Mouse (Mus musculus): Measurements from ENCODE around the gene Tctex1d2. TPM values are rescaled to one million over a fixed set of nuclear protein-coding genes. Genes with fewer than 3 reads are reported as not detected.

Gene Tctex1d2
- total RNA-seq, 4 experiments from 2014 or later: 7.2 to 13.8 (median 9.2) TPM

GRCm38 (mm10) chr16:32469404-32470105 lies 50.1 kb downstream of the Tctex1d2 start:
- no peak for DNase-seq

DNA sequence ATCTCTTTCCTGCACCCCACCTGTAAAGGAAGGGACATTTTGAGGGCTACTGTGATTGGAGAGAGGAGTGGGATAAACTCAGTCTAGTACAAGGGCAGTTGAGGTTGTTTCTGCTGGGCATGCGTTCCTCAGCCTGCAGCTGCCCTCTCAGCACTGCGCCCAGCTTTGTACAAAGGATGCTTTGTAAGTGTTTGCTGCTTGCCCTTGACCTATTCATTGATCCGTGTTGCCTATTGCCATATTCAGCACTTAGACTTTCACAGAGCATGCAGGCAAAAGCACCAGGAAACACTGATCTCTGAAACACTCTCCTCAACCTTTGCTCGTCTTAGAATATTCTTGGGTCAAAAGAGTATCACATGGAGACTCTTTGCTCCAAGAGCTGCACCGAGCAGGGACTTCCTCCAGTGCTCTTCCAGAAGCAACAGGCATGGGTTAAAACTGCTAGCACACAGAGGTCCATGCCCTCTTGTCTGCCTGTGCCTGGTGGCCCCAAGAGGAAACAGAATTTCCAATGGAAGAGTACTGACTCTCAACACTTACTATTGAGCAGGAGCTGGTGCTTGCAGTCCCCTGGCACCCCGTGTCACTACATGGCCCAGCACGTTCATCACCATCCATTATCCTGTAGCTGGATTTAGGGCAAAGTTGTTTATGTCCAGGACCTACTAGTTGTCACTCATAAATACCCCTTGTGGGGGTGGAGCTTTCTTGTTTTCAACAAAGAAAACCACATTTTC lies 52.9 kb downstream of the Tctex1d2 start:
- DNase-seq: no peak

GRCm38 (mm10) chr16:32477315-32477714 lies 57.8 kb downstream of the Tctex1d2 start:
- no peak for DNase-seq

Other genes with a start within 250 kb of the Tctex1d2 start
- gene Bex6, start 239.9 kb upstream of the Tctex1d2 start, total RNA-seq (2022): not detected
- gene Fbxo45, start 172.5 kb upstream of the Tctex1d2 start, total RNA-seq (2022): 10 to 100 TPM; 16.8 to 20.1 (median 19.2) TPM
- gene Wdr53, start 172.5 kb upstream of the Tctex1d2 start, total RNA-seq (2022): 10 to 100 TPM; 13.0 to 17.8 (median 14.9) TPM
- not detected for gene Smco1, start 148.2 kb upstream of the Tctex1d2 start, total RNA-seq (2022)
- gene Rnf168, start 142.2 kb upstream of the Tctex1d2 start, total RNA-seq (2022): 10 to 100 TPM; 24.5 to 30.2 (median 26.0) TPM
- gene Ubxn7, start 87.4 kb upstream of the Tctex1d2 start, total RNA-seq (2022): 10 to 100 TPM; 58.8 to 79.6 (median 69.9) TPM
- gene Tm4sf19, start 19.2 kb upstream of the Tctex1d2 start, total RNA-seq (2022): under 1 TPM; 0.37 to 0.91 (median 0.45) TPM
- gene Pcyt1a, start 11.2 kb downstream of the Tctex1d2 start, total RNA-seq (2022): 100 to 1,000 TPM in 1 of 4 experiments, 10 to 100 TPM in 3; 78.1 to 103 (median 87.3) TPM
- under 1 TPM; 0.22 to 0.34 (median 0.27) TPM for gene Slc51a, start 68.2 kb downstream of the Tctex1d2 start, total RNA-seq (2022)
- gene Zdhhc19, start 76.6 kb downstream of the Tctex1d2 start, total RNA-seq (2022): not detected
- gene Tfrc, start 189.2 kb downstream of the Tctex1d2 start, total RNA-seq (2022): 10 to 100 TPM; 17.5 to 46.5 (median 26.6) TPM
- 10 to 100 TPM; 33.0 to 66.6 (median 48.3) TPM for gene Tnk2, start 224.2 kb downstream of the Tctex1d2 start, total RNA-seq (2022)